Mouse (Mus musculus) midbrain, embryonic 13.5 days (tissue): ENCODE results near the gene Micu1. TPM values are rescaled to one million over a fixed set of nuclear protein-coding genes. Genes with fewer than 3 reads are reported as not detected.

Source experiments
- ATAC-seq: fragments of 200-750 bp; cut with Nextera tagmentation; 2 replicates; pipeline ENCODE4 v1.8.0; 2017; ENCODE audit warnings: mild to moderate bottlenecking, moderate TSS enrichment, moderate library complexity
- H3K27ac ChIP-seq: fragments of 300-500 bp; sonication (generic); 2 replicates; pipeline ENCODE4 v1.5.1; 2015; ENCODE audit warnings: inconsistent platforms, mild to moderate bottlenecking, moderate library complexity
- H3K27me3 ChIP-seq: fragments of 300-500 bp; sonication (generic); 2 replicates; pipeline ENCODE4 v1.6.1; 2015; ENCODE audit warnings: mild to moderate bottlenecking, inconsistent platforms
- H3K36me3 ChIP-seq: fragments of 300-500 bp; sonication (generic); 2 replicates; pipeline ENCODE4 v1.6.1; 2015; ENCODE audit warnings: mild to moderate bottlenecking, inconsistent platforms
- H3K4me1 ChIP-seq: fragments of 300-500 bp; sonication (generic); replicated peaks from 2 replicates; pipeline ENCODE4 v1.6.1; 2015; ENCODE audit warnings: inconsistent platforms
- H3K4me2 ChIP-seq: fragments of 300-500 bp; sonication (generic); replicated peaks from 2 replicates; pipeline ENCODE4 v1.6.1; 2015; ENCODE audit warnings: moderate library complexity, mild to moderate bottlenecking, inconsistent platforms
- H3K4me3 ChIP-seq: fragments of 300-500 bp; sonication (generic); replicated peaks from 2 replicates; pipeline ENCODE4 v1.5.1; 2015; ENCODE audit warnings: mild to moderate bottlenecking, inconsistent platforms
- H3K9ac ChIP-seq: fragments of 300-500 bp; sonication (generic); replicated peaks from 2 replicates; pipeline ENCODE4 v1.6.1; 2015; ENCODE audit warnings: mild to moderate bottlenecking, inconsistent platforms
- H3K9me3 ChIP-seq: fragments of 300-500 bp; sonication (generic); 2 replicates; pipeline ENCODE4 v1.6.1; 2016; ENCODE audit warnings: mild to moderate bottlenecking, inconsistent platforms
- WGBS: fragments of 180-500 bp; shearing (Covaris S2); methylation state at CpG from one replicate; pipeline ENCODE4 v1.1.7; 2015; 5-methylcytosine and 5-hydroxymethylcytosine counted together
- polyA plus RNA-seq: library from polyadenylated mRNA; unstranded; fragments of >200 nt; fragmentation: Nextera tagmentation; extraction: Ambion mirVana; gene quantifications from 2 replicates; pipeline ENCODE4 v1.2.1, GENCODE M21; 2015

Gene Micu1
- polyA plus RNA-seq, 1 experiment from 2014 or later = 72.2 TPM

- Histone ChIP-seq H3K4me1 (peaks cover 7% of the 10 kb centered on the region; the same call in 1 of the 2 replicates), H3K4me3 (no peak overlapping the region), H3K4me2 (no peak overlapping the region), H3K9ac (no peak overlapping the region), H3K9me3 (no peaks in the 10 kb centered on the region), H3K27ac (no peak overlapping the region), H3K36me3 (peaks cover 8% of the 10 kb centered on the region), H3K27me3 (no peaks in the 10 kb centered on the region)
- peak; percentile 11; the same call in 1 of the 2 replicates for ATAC-seq
- WGBS = 78% methylated on average over 11 of the region's 11 CpGs
Measured at GRCm38 (mm10) chr10:59755681-59756080, 53.4 kb downstream of the Micu1 start.

- Histone ChIP-seq H3K4me2 (no peak overlapping the region), H3K9ac (no peak overlapping the region), H3K4me1 (peaks cover 7% of the 10 kb centered on the region; the same call in 1 of the 2 replicates), H3K27me3 (no peaks in the 10 kb centered on the region), H3K9me3 (no peaks in the 10 kb centered on the region), H3K36me3 (peaks cover 8% of the 10 kb centered on the region), H3K27ac (no peak overlapping the region), H3K4me3 (no peak overlapping the region)
- no peak for ATAC-seq
- 53% methylated on average over 12 of the region's 12 CpGs for WGBS
Measured at GRCm38 (mm10) chr10:59756090-59756489, 53.8 kb downstream of the Micu1 start.

- Histone ChIP-seq H3K9ac (no peak overlapping the region), H3K9me3 (no peaks in the 10 kb centered on the region), H3K36me3 (peaks cover 8% of the 10 kb centered on the region), H3K27ac (no peak overlapping the region), H3K27me3 (no peaks in the 10 kb centered on the region), H3K4me3 (no peak overlapping the region), H3K4me1 (peaks cover 7% of the 10 kb centered on the region; the same call in 1 of the 2 replicates), H3K4me2 (no peak overlapping the region)
- WGBS = 67% methylated on average over 8 of the region's 8 CpGs
- no peak for ATAC-seq
Measured at GRCm38 (mm10) chr10:59756570-59756969, 54.3 kb downstream of the Micu1 start.

- Histone ChIP-seq H3K9ac (no peak overlapping the region), H3K9me3 (no peaks in the 10 kb centered on the region), H3K4me2 (no peak overlapping the region), H3K27ac (no peak overlapping the region), H3K4me3 (no peak overlapping the region), H3K27me3 (no peaks in the 10 kb centered on the region), H3K4me1 (no peaks in the 10 kb centered on the region), H3K36me3 (no peaks in the 10 kb centered on the region)
- 94% methylated on average over 6 of the region's 6 CpGs for WGBS
- ATAC-seq = no peak
Measured at GRCm38 (mm10) chr10:59764781-59765180, 62.5 kb downstream of the Micu1 start.

- H3K4me2 ChIP-seq = no peak overlapping the region
- H3K27ac ChIP-seq = no peak overlapping the region
- ATAC-seq = no peak
- H3K4me3 ChIP-seq = no peak overlapping the region
- WGBS = 84% methylated on average over 13 of the region's 13 CpGs
- no peak overlapping the region for H3K9ac ChIP-seq
- H3K27me3 ChIP-seq = no peaks in the 10 kb centered on the region
- peaks cover 19% of the 10 kb centered on the region for H3K4me1 ChIP-seq
- H3K36me3 ChIP-seq = no peaks in the 10 kb centered on the region
- H3K9me3 ChIP-seq = no peaks in the 10 kb centered on the region
Measured at GRCm38 (mm10) chr10:59768369-59769079, 66.2 kb downstream of the Micu1 start.

GRCm38 (mm10) chr10:59771375-59772048, 69.2 kb downstream of the Micu1 start:
- Histone ChIP-seq H3K27me3 (no peaks in the 10 kb centered on the region), H3K27ac (peak overlapping the region; percentile 63), H3K4me1 (peaks cover 31% of the 10 kb centered on the region), H3K4me3 (no peak overlapping the region), H3K9me3 (no peaks in the 10 kb centered on the region), H3K36me3 (no peaks in the 10 kb centered on the region), H3K9ac (no peak overlapping the region), H3K4me2 (no peak overlapping the region)
- WGBS = 64% methylated on average over 6 of the region's 6 CpGs
- peak; percentile 71; the same call in 1 of the 2 replicates for ATAC-seq

- no peak overlapping the region for H3K9ac ChIP-seq
- H3K4me1 ChIP-seq = peaks cover 31% of the 10 kb centered on the region
- peak; percentile 35 for ATAC-seq
- H3K9me3 ChIP-seq = no peaks in the 10 kb centered on the region
- H3K36me3 ChIP-seq = no peaks in the 10 kb centered on the region
- no peak overlapping the region for H3K4me3 ChIP-seq
- H3K27ac ChIP-seq = no peak overlapping the region
- WGBS = 43% methylated on average over 2 of the region's 2 CpGs
- no peak overlapping the region for H3K4me2 ChIP-seq
- no peaks in the 10 kb centered on the region for H3K27me3 ChIP-seq
Measured at GRCm38 (mm10) chr10:59772049-59772397, 69.7 kb downstream of the Micu1 start.

- H3K27ac ChIP-seq = 0 out of 2 replicates have a peak overlapping the region, but pooled peaks have one; percentile 35
Measured at GRCm38 (mm10) chr10:59773441-59774140, 71.3 kb downstream of the Micu1 start.

GRCm38 (mm10) chr10:59774141-59774534, 71.9 kb downstream of the Micu1 start:
- no peaks in the 10 kb centered on the region for H3K36me3 ChIP-seq
- peaks cover 42% of the 10 kb centered on the region for H3K4me1 ChIP-seq
- H3K9me3 ChIP-seq = no peaks in the 10 kb centered on the region
- H3K9ac ChIP-seq = no peak overlapping the region
- peak overlapping the region; percentile 51 for H3K27ac ChIP-seq
- H3K4me2 ChIP-seq = no peak overlapping the region
- 71% methylated on average over 3 of the region's 3 CpGs for WGBS
- ATAC-seq = no peak
- H3K27me3 ChIP-seq = no peaks in the 10 kb centered on the region
- no peak overlapping the region for H3K4me3 ChIP-seq

More at GRCm38 (mm10) chr10:59773441-59774140, 71.3 kb downstream of the Micu1 start:
- Histone ChIP-seq H3K36me3 (no peaks in the 10 kb centered on the region), H3K4me3 (no peak overlapping the region), H3K9me3 (no peaks in the 10 kb centered on the region), H3K27me3 (no peaks in the 10 kb centered on the region), H3K4me1 (peaks cover 42% of the 10 kb centered on the region), H3K9ac (no peak overlapping the region), H3K4me2 (no peak overlapping the region)
- WGBS = 30% methylated on average over 13 of the region's 13 CpGs
- ATAC-seq = no peak

GRCm38 (mm10) chr10:59777246-59777645, 75.0 kb downstream of the Micu1 start:
- Histone ChIP-seq H3K4me3 (no peak overlapping the region), H3K27ac (peak overlapping the region; percentile 59; the same call in 1 of the 2 replicates), H3K9me3 (no peaks in the 10 kb centered on the region), H3K4me2 (no peak overlapping the region), H3K4me1 (peaks cover 48% of the 10 kb centered on the region), H3K9ac (no peak overlapping the region), H3K36me3 (no peaks in the 10 kb centered on the region), H3K27me3 (no peaks in the 10 kb centered on the region)
- WGBS = 77% methylated on average over 3 of the region's 3 CpGs
- ATAC-seq = no peak

- H3K4me2 ChIP-seq = no peak overlapping the region
- H3K9ac ChIP-seq = no peak overlapping the region
- H3K9me3 ChIP-seq = no peaks in the 10 kb centered on the region
- 61% methylated on average over 4 of the region's 4 CpGs for WGBS
- peaks cover 39% of the 10 kb centered on the region for H3K4me1 ChIP-seq
- H3K27me3 ChIP-seq = no peaks in the 10 kb centered on the region
- H3K36me3 ChIP-seq = no peaks in the 10 kb centered on the region
- peak overlapping the region; percentile 59 for H3K27ac ChIP-seq
- no peak overlapping the region for H3K4me3 ChIP-seq
- ATAC-seq = no peak
Measured at GRCm38 (mm10) chr10:59778137-59778710, 75.9 kb downstream of the Micu1 start.

GRCm38 (mm10) chr10:59780698-59781097, 78.4 kb downstream of the Micu1 start:
- Histone ChIP-seq H3K4me3 (no peak overlapping the region), H3K4me2 (no peak overlapping the region), H3K36me3 (no peaks in the 10 kb centered on the region), H3K4me1 (peaks cover 33% of the 10 kb centered on the region), H3K27me3 (no peaks in the 10 kb centered on the region), H3K27ac (peak overlapping the region; percentile 26; the same call in 1 of the 2 replicates), H3K9ac (no peak overlapping the region), H3K9me3 (no peaks in the 10 kb centered on the region)
- 1% methylated on average over 3 of the region's 3 CpGs for WGBS
- ATAC-seq = no peak; the same call in 1 of the 2 replicates
